Mouse (Mus musculus) left cerebral cortex, adult 18-20 months (tissue): Measurements from ENCODE around the gene Fuom. TPM values are rescaled to one million over a fixed set of nuclear protein-coding genes. Genes with fewer than 3 reads are reported as not detected.
A peak's percentile ranks its signal among the peaks of the same experiment; 100 is the strongest.

Experiments used
- DNase-seq, 2 experiments: peaks; one replicate each; pipeline ENCODE4 v3.0.0; 2021 to 2022; ENCODE audit warnings: low spot score in 2 of 2, mixed read lengths in 1 of 2
- total RNA-seq, 2 experiments: library from RNA; stranded (reverse); gene quantifications; 2 replicates each; pipeline ENCODE4 v1.2.3; 2021

Fuom gene
- total RNA-seq, 2 experiments from 2014 or later = 51.3 to 51.4 TPM

GRCm38 (mm10) chr7:140104009-140104408, 1.8 kb upstream of the Fuom start:
- no peak for DNase-seq

- peak in 1 of 2 experiments; percentile 27 for DNase-seq
Measured at GRCm38 (mm10) chr7:140101498-140101897, 743 bp downstream of the Fuom start.

GRCm38 (mm10) chr7:140098466-140098865, 3.8 kb downstream of the Fuom start:
- DNase-seq = no peak

GRCm38 (mm10) chr7:140096055-140096454, 6.2 kb downstream of the Fuom start:
- no peak for DNase-seq

GRCm38 (mm10) chr7:140095556-140095955, 6.7 kb downstream of the Fuom start:
- DNase-seq = no peak

GRCm38 (mm10) chr7:140094954-140095353, 7.3 kb downstream of the Fuom start:
- no peak for DNase-seq

GRCm38 (mm10) chr7:140092924-140093528, 9.2 kb downstream of the Fuom start, which contains the start of gene Prap1:
Gene Prap1 (plus strand): TSS chr7:140093395.
- no peak for DNase-seq

- DNase-seq = no peak
Measured at GRCm38 (mm10) chr7:140090601-140091000, 11.6 kb downstream of the Fuom start.

GRCm38 (mm10) chr7:140082242-140082678, 20.0 kb downstream of the Fuom start, which contains the start of gene Caly:
Gene Caly (minus strand): TSS chr7:140082548.
- peak; percentile 90 to 93 for DNase-seq

- peak; percentile 40 to 61 for DNase-seq
Measured at GRCm38 (mm10) chr7:140081408-140082241, 20.6 kb downstream of the Fuom start.

- peak; percentile 93 to 95 for DNase-seq
Measured at GRCm38 (mm10) chr7:140080503-140081156, 21.6 kb downstream of the Fuom start.

- peak; percentile 79 to 83 for DNase-seq
Measured at GRCm38 (mm10) chr7:140078711-140079110, 23.5 kb downstream of the Fuom start.

GRCm38 (mm10) chr7:140077698-140078097, 24.5 kb downstream of the Fuom start:
- DNase-seq = no peak

- no peak for DNase-seq
Measured at GRCm38 (mm10) chr7:140070042-140070711, 32.1 kb downstream of the Fuom start.

GRCm38 (mm10) chr7:140067397-140067796, 34.8 kb downstream of the Fuom start:
- DNase-seq = no peak

GRCm38 (mm10) chr7:140063092-140063491, 39.1 kb downstream of the Fuom start:
- DNase-seq = peak; percentile 77 to 85

GRCm38 (mm10) chr7:140062307-140062706, 39.9 kb downstream of the Fuom start:
- peak in 1 of 2 experiments; percentile 29 for DNase-seq

- no peak for DNase-seq
Measured at GRCm38 (mm10) chr7:140061832-140062130, 40.5 kb downstream of the Fuom start.

- no peak for DNase-seq
Measured at GRCm38 (mm10) chr7:140060936-140061831, 41.1 kb downstream of the Fuom start.

- no peak for DNase-seq
Measured at GRCm38 (mm10) chr7:140059601-140060000, 42.6 kb downstream of the Fuom start.
